Mouse (Mus musculus) left cerebral cortex, postnatal 36 days (tissue): Measurements from ENCODE around the gene Nrsn2. TPM values are rescaled to one million over a fixed set of nuclear protein-coding genes. Genes with fewer than 3 reads are reported as not detected.

ENCODE experiments used
- DNase-seq, 2 experiments: peaks; one replicate each; pipeline ENCODE4 v3.0.0; 2021 to 2022; ENCODE audit warnings: low spot score in 2 of 2, mixed read lengths in 1 of 2
- intact Hi-C: fragments of 180-260 bp; cut with DNase I; formaldehyde crosslinking; loops from one replicate; pipeline ENCODE4 v1.15.1; 2025
- total RNA-seq, 2 experiments: library from RNA; stranded (reverse); gene quantifications; 2 replicates each; pipeline ENCODE4 v1.2.3; 2021

Nrsn2 gene
- total RNA-seq = 10 to 100 TPM; 66.2 to 81.9 TPM

DNA sequence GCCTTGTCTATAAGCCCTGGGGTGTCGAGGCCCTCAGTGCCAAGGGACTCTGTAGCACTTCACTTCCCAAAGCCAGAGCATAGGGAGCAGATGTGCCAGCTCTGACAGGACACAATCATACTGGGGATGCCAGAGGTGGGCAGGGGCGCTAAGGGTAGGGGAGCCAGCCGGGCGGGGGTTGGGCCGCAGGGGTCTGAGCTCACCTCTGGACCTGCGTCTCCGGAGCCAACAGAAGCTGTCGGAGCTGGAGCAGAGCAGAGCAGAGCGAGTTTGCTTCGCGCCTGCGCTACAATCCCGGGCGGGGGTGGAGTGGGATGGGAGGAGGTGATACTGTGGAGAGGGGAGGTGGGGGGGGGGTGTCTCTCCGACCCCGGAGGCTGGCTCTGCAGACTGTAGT lies at the start of gene Nrsn2:
Gene Nrsn2, minus strand, starts transcription at position 294 of the 397 bp plus-strand sequence.
- intact Hi-C loops = no loop called here
- peak; percentile 41 to 61 for DNase-seq

GRCm38 (mm10) chr2:152415786-152416185 lies 39.3 kb upstream of the Nrsn2 start:
- DNase-seq = no peak
- intact Hi-C loops = no loop called here

GRCm38 (mm10) chr2:152415287-152415686 lies 38.8 kb upstream of the Nrsn2 start, which contains the start of gene 6820408C15Rik:
6820408C15Rik (plus strand) TSS chr2:152415587.
- no peak for DNase-seq
- intact Hi-C loops = no loop called here

- intact Hi-C loops = loop anchor here (1.0 kb wide), 1 partner anchor 18 kb away; no protein-coding TSS in a partner anchor
These were observed 38.2 kb upstream of the Nrsn2 start, which contains the start of gene Zcchc3 for GRCm38 (mm10) chr2:152414591-152415165. Zcchc3 (minus strand) TSS chr2:152415027.

GRCm38 (mm10) chr2:152413765-152414584 lies 37.5 kb upstream of the Nrsn2 start:
- intact Hi-C loops = loop anchor here (1.0 kb wide), 1 partner anchor 18 kb away; no protein-coding TSS in a partner anchor
- DNase-seq = peak; percentile 44 to 49

More at GRCm38 (mm10) chr2:152414591-152415165, 38.2 kb upstream of the Nrsn2 start, which contains the start of gene Zcchc3:
- DNase-seq = peak; percentile 89 to 90

DNA sequence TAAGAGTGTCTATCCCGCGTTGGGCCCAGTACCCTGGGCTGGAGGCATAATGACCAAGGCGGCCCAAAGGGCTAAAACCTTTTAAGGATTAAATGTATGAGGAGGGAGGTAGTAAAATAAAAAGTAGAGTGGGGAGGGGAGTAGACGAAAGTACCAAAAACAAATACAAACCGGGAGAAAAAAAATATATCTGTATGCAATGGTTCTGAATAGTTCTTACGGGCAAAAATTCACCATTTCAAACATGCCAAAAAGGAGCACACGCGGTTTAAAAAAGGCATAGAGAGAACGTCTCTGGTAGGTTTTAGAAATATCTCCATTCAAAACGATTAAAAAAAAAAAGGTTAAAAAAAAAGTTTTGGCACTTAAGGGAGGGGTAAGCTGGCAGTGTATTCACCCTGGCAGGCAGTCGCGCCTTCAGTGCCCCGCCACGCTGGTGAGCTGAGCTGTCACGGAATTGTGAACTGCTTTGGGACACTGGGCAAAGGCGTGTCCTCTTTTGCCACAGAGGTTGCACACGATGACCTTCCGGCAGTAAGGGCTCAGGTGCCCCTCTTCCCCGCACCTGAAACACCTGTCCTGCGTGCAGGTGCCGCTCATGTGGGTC lies 36.8 kb upstream of the Nrsn2 start:
- intact Hi-C loops = no loop called here
- DNase-seq = no peak

DNA sequence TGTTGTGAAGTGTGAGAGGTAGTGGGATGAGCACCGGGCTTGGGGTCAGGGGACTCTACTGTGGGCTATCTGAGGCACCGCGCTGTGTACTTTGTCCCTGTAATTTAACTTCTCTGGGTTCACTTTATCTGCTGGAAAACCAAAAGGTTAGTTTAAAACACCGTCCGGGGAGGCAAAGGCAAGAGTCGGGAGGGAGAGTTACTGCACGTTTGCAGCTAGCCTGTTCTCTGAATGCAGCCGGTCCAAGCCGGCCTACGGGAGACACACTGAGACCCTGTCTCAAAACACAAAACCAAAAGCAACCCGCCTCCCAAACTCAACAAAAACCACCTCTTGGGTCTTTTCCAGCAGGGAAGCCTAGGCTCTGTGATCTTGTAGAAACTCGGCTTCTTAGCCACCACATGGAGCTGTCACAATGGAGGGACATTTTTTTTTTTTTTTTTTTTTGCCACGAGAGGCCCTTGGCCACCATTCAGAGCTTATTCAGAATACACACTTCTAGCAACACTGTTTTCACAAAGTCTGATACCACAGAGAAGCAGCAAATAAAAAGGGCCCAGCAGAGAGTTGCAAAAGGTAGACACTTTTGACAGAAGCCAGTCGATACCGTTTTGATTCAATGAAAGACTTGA lies 36.2 kb upstream of the Nrsn2 start:
- no peak for DNase-seq
- intact Hi-C loops = no loop called here

- no peak for DNase-seq
- intact Hi-C loops = no loop called here
These were observed 35.0 kb upstream of the Nrsn2 start for GRCm38 (mm10) chr2:152411471-152411870.

DNA sequence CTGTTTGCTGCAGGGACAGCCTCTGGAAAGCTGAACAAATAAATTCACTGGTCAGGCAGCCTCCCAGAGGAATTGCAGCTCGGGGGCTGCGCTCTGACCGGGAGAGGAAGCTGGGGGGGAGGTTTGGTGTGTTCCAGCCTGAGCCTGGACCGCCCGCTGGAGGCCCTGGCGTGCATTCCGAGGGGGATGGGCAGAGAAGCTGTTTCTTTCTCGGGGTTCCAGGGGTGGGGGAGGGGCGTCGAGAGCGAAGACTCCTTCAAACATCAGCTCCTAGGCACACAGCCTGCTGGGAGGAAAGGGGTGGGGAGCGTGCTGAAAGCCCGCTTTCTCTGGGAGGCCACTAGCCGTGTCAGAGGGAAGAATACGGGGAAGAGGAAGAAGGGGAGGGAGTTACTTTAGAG lies 34.5 kb upstream of the Nrsn2 start:
- peak; percentile 59 to 72 for DNase-seq
- intact Hi-C loops = no loop called here

- intact Hi-C loops = no loop called here
- DNase-seq = no peak
These were observed 33.3 kb upstream of the Nrsn2 start for GRCm38 (mm10) chr2:152409781-152410180.

DNA sequence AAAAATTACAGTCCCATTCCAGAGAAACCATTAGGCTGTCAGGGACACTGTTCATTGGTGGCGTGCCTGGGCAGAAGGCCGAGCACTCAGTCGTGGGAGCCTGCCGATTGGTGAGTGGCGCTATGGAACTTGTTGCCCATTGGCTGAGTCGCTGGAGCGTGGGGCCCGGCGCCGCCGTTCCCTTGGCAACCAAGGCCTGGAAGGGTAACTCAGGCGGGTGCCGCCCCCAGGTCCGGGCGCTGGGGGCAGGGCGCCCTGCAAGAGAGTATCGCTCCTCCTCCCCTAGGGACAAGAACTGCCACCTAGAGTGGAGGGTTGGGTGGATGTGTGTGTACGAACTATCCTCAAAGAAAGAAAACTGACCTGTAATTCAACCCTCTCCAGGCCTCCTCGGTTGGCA lies 29.7 kb upstream of the Nrsn2 start:
- intact Hi-C loops = no loop called here
- peak; percentile 97 for DNase-seq

DNA sequence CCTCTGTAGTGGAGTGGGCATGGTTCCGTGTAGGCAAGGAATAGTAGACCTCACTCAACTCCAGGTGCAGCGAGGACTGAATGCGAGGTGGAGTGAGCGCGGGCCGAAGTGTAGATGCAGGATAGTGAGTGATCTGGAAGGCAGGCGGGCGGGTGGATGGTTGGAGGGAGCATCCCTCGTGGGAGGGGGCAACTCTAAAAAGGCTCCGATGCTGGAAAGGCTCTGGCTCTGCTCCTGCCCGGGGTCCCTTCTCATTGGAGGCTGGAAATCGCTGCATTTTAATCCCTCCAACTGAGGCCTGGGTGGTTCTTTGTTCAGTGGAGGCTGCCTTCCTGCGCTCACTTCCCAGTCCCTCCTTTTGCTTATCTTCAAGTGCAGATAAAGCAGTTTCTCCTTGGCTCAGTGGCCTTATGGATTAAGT lies 22.7 kb upstream of the Nrsn2 start:
- DNase-seq = no peak
- intact Hi-C loops = loop anchor here (10.0 kb wide), 1 partner anchor 276 kb away; no protein-coding TSS in a partner anchor

DNA sequence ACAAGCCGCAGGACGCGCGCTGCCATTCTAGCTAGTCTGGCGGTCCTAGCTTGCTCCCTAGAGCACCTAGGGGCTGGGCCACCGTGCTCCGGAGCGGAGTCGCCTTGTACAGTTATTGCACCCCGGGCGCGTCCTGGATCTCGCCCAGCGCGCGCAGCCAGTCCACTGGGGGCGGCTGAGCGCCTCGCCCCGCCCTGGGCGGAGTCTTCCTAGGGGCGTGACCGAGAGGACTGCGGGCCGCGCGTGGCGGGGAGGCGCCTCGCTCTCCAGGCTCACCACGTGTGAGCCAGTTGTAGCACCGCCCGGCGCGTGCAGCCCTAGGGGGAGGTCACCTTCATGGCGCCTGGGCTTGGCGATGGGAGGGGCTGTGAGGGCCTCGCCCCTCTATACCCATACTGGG lies 22.3 kb upstream of the Nrsn2 start:
- peak; percentile 88 to 92 for DNase-seq
- intact Hi-C loops = loop anchor here (10.0 kb wide), 1 partner anchor 276 kb away; no protein-coding TSS in a partner anchor

GRCm38 (mm10) chr2:152397680-152398435 lies 21.4 kb upstream of the Nrsn2 start, which contains the start of gene Sox12:
Sox12 (minus strand) TSS chr2:152398063.
- intact Hi-C loops = loop anchor here (10.0 kb wide), 1 partner anchor 277 kb away; no protein-coding TSS in a partner anchor
- DNase-seq = peak; percentile 96 to 97

DNA sequence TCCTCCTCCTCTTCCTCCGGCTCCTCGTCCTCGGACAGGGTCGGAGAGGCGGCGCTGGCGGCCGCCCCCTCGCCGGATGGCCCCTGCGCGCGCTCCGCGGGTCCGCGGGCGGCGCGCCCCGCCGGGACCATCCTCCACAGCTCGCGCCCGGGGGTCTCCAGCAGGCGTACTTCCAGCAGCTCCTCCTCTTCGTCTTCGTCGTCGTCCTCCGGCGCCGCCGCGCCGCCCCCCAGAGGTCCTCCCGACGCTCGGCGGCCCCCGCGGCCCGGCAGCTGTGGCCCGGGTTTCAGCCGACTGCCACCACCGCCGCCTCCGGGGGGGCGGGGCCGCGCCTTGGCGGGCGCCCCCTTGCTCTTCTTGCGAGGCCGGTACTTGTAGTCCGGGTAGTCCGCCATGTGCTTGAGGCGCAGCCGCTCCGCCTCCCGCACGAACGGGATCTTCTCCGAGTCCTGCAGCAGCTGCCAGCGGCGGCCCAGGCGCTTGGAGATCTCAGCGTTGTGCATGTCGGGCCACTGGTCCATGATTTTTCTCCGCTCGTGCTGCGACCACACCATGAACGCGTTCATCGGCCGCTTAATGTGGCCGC lies 20.7 kb upstream of the Nrsn2 start:
- intact Hi-C loops = loop anchor here (10.0 kb wide), 1 partner anchor 278 kb away; no protein-coding TSS in a partner anchor

DNA sequence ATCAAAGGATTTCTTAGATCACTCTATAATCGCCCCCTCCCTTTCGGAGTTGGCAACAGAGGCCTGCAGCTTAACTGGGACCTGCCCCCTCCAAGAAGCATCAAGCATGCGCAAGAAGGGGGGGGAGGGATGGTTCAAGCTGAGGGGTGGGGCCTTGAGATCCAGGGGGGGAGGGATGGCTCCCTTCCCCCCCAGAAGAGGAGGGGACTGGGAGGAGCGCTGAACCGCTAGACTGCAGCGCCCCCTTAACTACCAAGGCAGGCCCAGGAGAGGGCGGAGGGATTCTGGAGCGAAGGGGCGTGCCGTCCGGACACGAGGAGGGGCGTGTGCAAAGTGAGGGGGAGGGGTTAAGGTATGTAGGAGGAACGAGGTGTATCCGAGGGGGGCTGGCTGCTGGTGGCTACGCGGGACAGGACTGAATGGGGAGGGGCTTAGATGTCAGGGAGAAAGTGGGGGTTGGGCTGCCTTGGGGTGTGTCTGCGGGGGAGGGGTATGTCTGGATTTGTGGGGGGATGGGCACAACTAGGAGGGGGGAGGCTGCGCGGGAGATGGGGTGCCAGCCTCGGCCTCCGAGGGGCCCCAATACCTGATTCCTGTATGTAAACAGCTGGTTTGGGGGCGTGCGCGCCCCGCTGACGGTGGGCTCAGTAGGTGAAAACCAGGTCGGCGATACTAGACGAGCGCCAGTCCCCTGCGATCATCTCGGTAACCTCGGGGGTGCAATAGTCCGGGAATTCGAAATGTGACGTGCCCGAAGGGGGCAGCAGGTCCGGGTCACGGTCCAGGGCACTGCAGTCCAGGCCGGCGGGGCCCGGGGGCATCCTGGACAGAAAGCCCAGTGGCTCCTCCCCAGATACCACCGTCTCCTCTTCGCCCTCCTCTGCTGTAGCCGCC lies 19.9 kb upstream of the Nrsn2 start:
- DNase-seq = peak; percentile 86
- intact Hi-C loops = loop anchor here (1.0 to 10.0 kb wide), 3 partner anchors 18 to 278 kb away; no protein-coding TSS in a partner anchor

More for the DNA sequence above, 20.7 kb upstream of the Nrsn2 start:
- peak; percentile 84 to 89 for DNase-seq

DNA sequence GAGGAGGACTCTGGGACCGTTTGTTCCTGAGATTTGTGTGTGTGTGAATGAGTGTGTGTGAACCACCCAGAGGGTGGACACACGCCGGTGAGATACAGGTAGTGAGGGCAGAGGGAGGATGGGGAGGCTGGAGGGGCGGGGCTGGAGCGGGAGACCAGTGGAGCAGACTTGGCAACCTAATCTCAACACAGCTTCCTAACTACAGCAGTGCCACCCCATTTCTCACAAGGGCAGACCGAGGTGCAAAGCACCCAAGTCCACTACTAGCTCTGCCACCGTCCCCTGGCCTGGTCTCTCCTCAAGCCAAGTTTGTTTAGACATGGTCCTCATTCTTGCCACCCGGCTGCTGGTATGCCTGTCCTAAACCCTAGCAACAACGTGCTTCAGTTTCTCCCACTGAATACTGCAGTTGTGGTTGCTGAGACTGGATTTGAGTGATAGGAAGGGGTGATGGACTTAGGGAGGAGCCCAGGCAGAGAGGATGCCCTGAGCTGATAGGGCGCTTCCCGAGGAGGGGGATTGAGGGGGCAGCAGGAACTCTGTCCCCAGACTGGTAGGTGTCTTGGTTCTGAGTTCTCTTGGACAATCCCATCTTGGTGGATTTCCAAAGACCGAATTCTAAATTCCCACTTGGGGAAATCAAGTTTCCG lies 19.0 kb upstream of the Nrsn2 start:
- intact Hi-C loops = loop anchor here (10.0 kb wide), 1 partner anchor 279 kb away; no protein-coding TSS in a partner anchor
- peak in 1 of 2 experiments; percentile 41 for DNase-seq
